Mouse (Mus musculus): ENCODE measurements around the gene Fbxw11. TPM values are rescaled to one million over a fixed set of nuclear protein-coding genes. Genes with fewer than 3 reads are reported as not detected.
A peak's percentile ranks its signal among the peaks of the same experiment; 100 is the strongest.
"Not testable (repeated sequence)": the region's sequence is repeated elsewhere in the genome, so short reads cannot be mapped to it uniquely, and the experiment has no call there.

Gene Fbxw11
- polyA plus RNA-seq, 1 experiment from 2014 or later, result 65.1 TPM

- 96% methylated on average over 29 of the region's 29 CpGs for WGBS
- no peak for ATAC-seq (ENCODE audit: insufficient number of reproducible peaks, low FRiP score, low TSS enrichment, low read depth)
These were observed 28.1 kb upstream of the Fbxw11 start for GRCm38 (mm10) chr11:32614463-32614862.

GRCm38 (mm10) chr11:32615561-32615960 is 27.0 kb upstream of the Fbxw11 start:
- H3K36me3 ChIP-seq, result no peaks in the 10 kb centered on the region
- no peaks in the 10 kb centered on the region for H3K27me3 ChIP-seq
- no peak for ATAC-seq (ENCODE audit: insufficient number of reproducible peaks, low FRiP score, low TSS enrichment, low read depth)
- no peak overlapping the region for H3K4me3 ChIP-seq (replicated peaks)
- peaks cover 19% of the 10 kb centered on the region for H3K4me1 ChIP-seq
- 14% methylated on average over 11 of the region's 11 CpGs for WGBS
- no peak overlapping the region for H3K27ac ChIP-seq (replicated peaks)
- no peak overlapping the region for H3K9ac ChIP-seq
- no peak overlapping the region for H3K4me2 ChIP-seq (replicated peaks)
- no peaks in the 10 kb centered on the region for H3K9me3 ChIP-seq (replicated peaks)

More at GRCm38 (mm10) chr11:32614463-32614862, 28.1 kb upstream of the Fbxw11 start:
- Histone ChIP-seq H3K27me3 (no peaks in the 10 kb centered on the region), H3K9me3 (replicated peaks) (no peaks in the 10 kb centered on the region), H3K9ac (no peak overlapping the region), H3K27ac (replicated peaks) (no peak overlapping the region), H3K36me3 (no peaks in the 10 kb centered on the region), H3K4me2 (replicated peaks) (no peak overlapping the region), H3K4me1 (peaks cover 15% of the 10 kb centered on the region), H3K4me3 (replicated peaks) (no peak overlapping the region)

DNA sequence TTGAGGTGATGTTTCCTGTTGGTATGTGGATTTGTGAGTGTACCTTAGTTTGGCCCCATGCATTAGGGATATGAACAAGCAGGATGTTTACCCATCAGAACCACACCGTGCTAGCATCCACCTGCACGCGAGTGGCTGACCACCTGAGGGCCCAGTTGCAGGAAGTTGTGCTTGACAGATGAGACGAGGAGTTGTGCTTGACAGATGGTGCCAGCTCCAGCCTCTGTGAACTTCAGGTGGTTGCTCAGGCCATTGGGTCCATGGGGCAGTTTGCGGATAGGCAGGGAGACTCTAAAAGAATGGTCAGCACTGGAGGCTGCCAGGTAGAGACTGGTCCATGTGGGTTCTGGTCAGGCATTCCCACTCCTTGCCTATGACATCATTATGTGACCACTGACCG is 26.4 kb upstream of the Fbxw11 start:
- no peak overlapping the region for H3K27ac ChIP-seq (replicated peaks)
- H3K9me3 ChIP-seq (replicated peaks), result no peaks in the 10 kb centered on the region
- H3K4me2 ChIP-seq (replicated peaks), result no peak overlapping the region
- no peaks in the 10 kb centered on the region for H3K27me3 ChIP-seq
- 69% methylated on average over 6 of the region's 6 CpGs for WGBS
- H3K36me3 ChIP-seq, result no peaks in the 10 kb centered on the region
- no peak overlapping the region for H3K9ac ChIP-seq
- H3K4me3 ChIP-seq (replicated peaks), result no peak overlapping the region
- ATAC-seq (ENCODE audit: insufficient number of reproducible peaks, low FRiP score, low TSS enrichment, low read depth), result no peak
- peaks cover 19% of the 10 kb centered on the region for H3K4me1 ChIP-seq

DNA sequence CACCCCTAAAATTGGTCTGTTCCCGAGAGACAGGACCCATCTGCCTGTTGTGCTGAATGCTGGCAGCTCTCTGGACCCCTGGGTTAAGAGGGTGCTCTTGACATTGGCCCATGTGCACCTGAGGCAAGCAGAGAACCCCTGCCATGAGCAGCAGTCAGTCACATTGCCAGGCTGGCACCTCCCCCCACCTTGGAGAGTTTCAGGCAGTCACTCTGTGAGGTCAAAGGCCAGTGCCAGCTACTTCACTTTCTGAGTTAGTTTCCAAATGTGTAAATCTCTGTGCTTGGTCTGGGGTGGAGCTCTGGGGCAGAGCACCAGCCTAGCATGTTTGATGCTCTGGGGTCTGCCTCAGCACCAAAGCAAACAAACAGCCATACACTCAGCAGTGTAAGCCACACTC is 24.5 kb upstream of the Fbxw11 start:
- Histone ChIP-seq H3K27me3 (no peaks in the 10 kb centered on the region), H3K27ac (replicated peaks) (no peak overlapping the region), H3K4me1 (peaks cover 19% of the 10 kb centered on the region), H3K36me3 (no peaks in the 10 kb centered on the region), H3K4me3 (replicated peaks) (no peak overlapping the region), H3K9ac (no peak overlapping the region), H3K9me3 (replicated peaks) (no peaks in the 10 kb centered on the region), H3K4me2 (replicated peaks) (no peak overlapping the region)
- WGBS, result 81% methylated on average over 1 of the region's 1 CpGs
- ATAC-seq (ENCODE audit: insufficient number of reproducible peaks, low FRiP score, low TSS enrichment, low read depth), result no peak

GRCm38 (mm10) chr11:32618641-32619040 is 23.9 kb upstream of the Fbxw11 start:
- not testable (repeated sequence) for H3K4me2 ChIP-seq (replicated peaks); H3K36me3 ChIP-seq; H3K27ac ChIP-seq (replicated peaks); H3K27me3 ChIP-seq; H3K9ac ChIP-seq; H3K9me3 ChIP-seq (replicated peaks); ATAC-seq (ENCODE audit: insufficient number of reproducible peaks, low FRiP score, low TSS enrichment, low read depth); H3K4me3 ChIP-seq (replicated peaks)
- peaks cover 22% of the 10 kb centered on the region for H3K4me1 ChIP-seq
- WGBS, result 85% methylated on average over 5 of the region's 5 CpGs

- no peaks in the 10 kb centered on the region for H3K36me3 ChIP-seq
- H3K4me2 ChIP-seq (replicated peaks), result no peak overlapping the region
- no peaks in the 10 kb centered on the region for H3K27me3 ChIP-seq
- 0 out of 2 replicates have a peak overlapping the region, but pooled peaks have one; percentile 49 for H3K27ac ChIP-seq (replicated peaks)
- WGBS, result 26% methylated on average over 8 of the region's 8 CpGs
- ATAC-seq (ENCODE audit: insufficient number of reproducible peaks, low FRiP score, low TSS enrichment, low read depth), result peak; percentile 64; the same call in 1 of the 2 replicates
- no peak overlapping the region for H3K4me3 ChIP-seq (replicated peaks)
- H3K4me1 ChIP-seq, result peaks cover 22% of the 10 kb centered on the region
- no peak overlapping the region for H3K9ac ChIP-seq
- H3K9me3 ChIP-seq (replicated peaks), result no peaks in the 10 kb centered on the region
These were observed 23.2 kb upstream of the Fbxw11 start for GRCm38 (mm10) chr11:32619257-32619816.

DNA sequence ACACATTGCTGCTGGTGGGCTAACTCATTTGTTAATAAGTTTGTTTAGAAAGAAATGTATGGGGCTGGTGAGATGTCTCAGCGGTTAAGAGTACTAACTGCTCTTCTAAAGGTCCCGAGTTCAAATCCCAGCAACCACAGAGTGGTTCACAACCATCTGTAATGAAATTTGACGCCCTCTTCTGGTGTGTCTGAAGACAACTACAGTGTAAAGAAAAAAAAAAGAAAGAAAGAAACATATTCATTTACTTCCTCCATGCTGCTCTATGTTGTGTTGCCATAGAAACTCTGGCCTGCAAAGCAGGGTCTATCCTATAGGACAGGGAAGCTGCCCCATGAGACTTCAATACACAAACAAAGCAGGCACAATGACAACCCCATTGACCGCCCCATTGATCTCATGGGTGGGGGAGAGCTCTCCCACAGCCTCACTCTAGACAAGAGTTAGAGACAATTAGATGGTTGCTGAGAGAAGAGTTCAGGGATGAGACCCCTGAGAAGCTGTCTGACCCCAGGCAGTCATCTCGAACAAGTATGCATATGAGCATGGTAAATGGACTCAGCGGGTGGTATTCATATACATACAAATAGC is 22.6 kb upstream of the Fbxw11 start:
- Histone ChIP-seq H3K9me3 (replicated peaks) (no peaks in the 10 kb centered on the region), H3K9ac (no peak overlapping the region), H3K36me3 (no peaks in the 10 kb centered on the region), H3K27ac (replicated peaks) (no peak overlapping the region), H3K27me3 (no peaks in the 10 kb centered on the region), H3K4me2 (replicated peaks) (no peak overlapping the region), H3K4me3 (replicated peaks) (no peak overlapping the region), H3K4me1 (peaks cover 22% of the 10 kb centered on the region)
- 85% methylated on average over 6 of the region's 6 CpGs for WGBS
- no peak for ATAC-seq (ENCODE audit: insufficient number of reproducible peaks, low FRiP score, low TSS enrichment, low read depth)

DNA sequence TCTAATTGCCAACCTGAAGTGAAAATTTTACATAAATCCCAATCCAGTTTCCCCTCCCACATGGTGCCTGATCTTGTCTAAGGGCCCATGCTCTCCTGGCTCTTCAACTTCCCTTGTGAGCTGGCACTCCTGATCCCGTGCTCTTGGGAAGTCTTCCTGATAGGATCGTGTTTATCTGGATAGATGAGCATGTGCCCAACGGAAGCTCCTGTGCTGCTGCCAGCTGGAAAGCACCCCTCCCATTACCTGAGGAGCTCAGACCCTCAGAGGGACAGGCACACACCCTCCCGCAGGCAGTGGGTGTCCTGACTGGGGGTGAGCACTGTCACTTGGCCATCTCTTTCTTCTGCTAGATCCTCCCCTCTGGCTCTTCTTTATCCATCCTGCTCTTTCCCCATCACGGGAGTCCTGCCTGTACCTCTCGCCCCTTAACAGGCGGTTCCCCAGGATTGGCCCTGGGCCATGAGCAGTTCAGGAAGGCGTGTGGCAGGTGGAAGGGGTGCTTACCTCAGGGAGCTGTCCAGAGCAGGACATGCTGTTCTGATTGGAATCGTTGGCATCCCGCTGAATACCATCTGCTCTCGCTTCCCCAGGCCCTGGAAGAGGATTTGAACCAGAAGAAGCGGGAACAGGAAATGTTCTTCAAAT is 20.6 kb upstream of the Fbxw11 start:
- no peak overlapping the region for H3K27ac ChIP-seq (replicated peaks)
- 66% methylated on average over 12 of the region's 12 CpGs for WGBS
- no peak for ATAC-seq (ENCODE audit: insufficient number of reproducible peaks, low FRiP score, low TSS enrichment, low read depth)
- H3K36me3 ChIP-seq, result no peaks in the 10 kb centered on the region
- no peak overlapping the region for H3K4me2 ChIP-seq (replicated peaks)
- no peak overlapping the region for H3K9ac ChIP-seq
- H3K27me3 ChIP-seq, result no peaks in the 10 kb centered on the region
- no peaks in the 10 kb centered on the region for H3K9me3 ChIP-seq (replicated peaks)
- no peak overlapping the region for H3K4me3 ChIP-seq (replicated peaks)
- peaks cover 14% of the 10 kb centered on the region for H3K4me1 ChIP-seq

DNA sequence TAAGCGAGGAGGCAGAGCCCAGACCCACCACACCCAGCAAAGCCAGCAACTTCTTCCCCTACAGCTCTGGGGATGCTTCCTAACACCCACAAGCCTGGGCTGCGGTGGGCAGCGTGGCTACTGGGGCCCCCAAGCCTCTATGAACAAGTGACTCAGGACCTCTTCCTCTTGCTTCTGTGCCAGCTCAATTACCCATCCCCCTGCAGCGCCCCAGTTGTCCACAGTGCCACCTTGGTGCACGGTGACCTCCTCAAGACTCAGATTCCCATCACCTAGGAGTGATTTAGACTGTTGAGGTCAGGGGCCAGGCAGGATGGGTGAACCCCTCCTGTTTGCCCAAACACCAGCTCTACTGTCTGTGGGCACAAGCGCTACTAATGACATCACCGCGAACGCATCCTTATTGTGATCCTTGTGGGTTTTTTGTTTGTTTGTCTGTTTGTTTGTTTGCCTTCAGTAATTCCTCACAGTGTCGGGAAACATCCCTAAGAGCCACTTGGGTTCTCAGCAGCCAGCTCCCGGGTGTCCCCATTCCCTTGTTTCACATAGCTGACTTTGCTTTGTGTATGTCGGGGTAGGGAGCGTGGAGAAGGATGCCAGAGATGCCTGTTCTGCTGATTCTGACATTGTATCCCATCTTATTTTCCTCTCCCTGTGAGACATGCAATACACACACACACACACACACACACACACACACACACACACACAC is 19.9 kb upstream of the Fbxw11 start:
- Histone ChIP-seq H3K27me3 (no peaks in the 10 kb centered on the region), H3K4me1 (peaks cover 14% of the 10 kb centered on the region), H3K9me3 (replicated peaks) (no peaks in the 10 kb centered on the region), H3K4me3 (replicated peaks) (no peak overlapping the region), H3K9ac (no peak overlapping the region), H3K27ac (replicated peaks) (no peak overlapping the region), H3K36me3 (no peaks in the 10 kb centered on the region), H3K4me2 (replicated peaks) (no peak overlapping the region)
- 83% methylated on average over 13 of the region's 13 CpGs for WGBS
- ATAC-seq (ENCODE audit: insufficient number of reproducible peaks, low FRiP score, low TSS enrichment, low read depth), result no peak

DNA sequence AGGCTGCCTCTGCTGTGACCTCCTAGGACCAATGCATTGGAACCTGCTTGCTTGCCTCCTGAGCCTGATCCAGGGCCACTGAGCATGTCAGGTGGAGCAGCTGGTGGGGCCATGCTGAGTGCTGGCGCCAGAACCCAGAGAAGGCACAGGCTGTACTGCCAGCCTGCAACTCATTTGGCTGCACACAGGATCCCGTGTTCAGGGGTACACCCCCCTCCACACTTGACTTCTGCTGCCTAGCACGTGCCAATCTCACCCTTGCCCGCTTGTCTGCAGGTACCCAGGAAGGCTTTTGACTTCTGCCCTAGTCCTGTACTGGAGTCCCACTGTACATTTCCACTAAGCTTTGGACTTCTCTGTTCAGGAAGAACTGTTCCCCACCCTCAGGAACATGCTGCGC is 19.3 kb upstream of the Fbxw11 start:
- Histone ChIP-seq H3K4me1 (peaks cover 14% of the 10 kb centered on the region), H3K36me3 (no peaks in the 10 kb centered on the region), H3K4me2 (replicated peaks) (no peak overlapping the region), H3K27ac (replicated peaks) (no peak overlapping the region), H3K27me3 (no peaks in the 10 kb centered on the region), H3K4me3 (replicated peaks) (no peak overlapping the region), H3K9me3 (replicated peaks) (no peaks in the 10 kb centered on the region), H3K9ac (no peak overlapping the region)
- 64% methylated on average over 5 of the region's 5 CpGs for WGBS
- ATAC-seq (ENCODE audit: insufficient number of reproducible peaks, low FRiP score, low TSS enrichment, low read depth), result no peak

GRCm38 (mm10) chr11:32623912-32624311 is 18.6 kb upstream of the Fbxw11 start:
- Histone ChIP-seq H3K9me3 (replicated peaks) (no peaks in the 10 kb centered on the region), H3K9ac (no peak overlapping the region), H3K27ac (replicated peaks) (no peak overlapping the region), H3K4me3 (replicated peaks) (no peak overlapping the region), H3K27me3 (no peaks in the 10 kb centered on the region), H3K4me1 (peaks cover 12% of the 10 kb centered on the region), H3K4me2 (replicated peaks) (no peak overlapping the region), H3K36me3 (no peaks in the 10 kb centered on the region)
- WGBS, result 88% methylated on average over 6 of the region's 6 CpGs
- no peak for ATAC-seq (ENCODE audit: insufficient number of reproducible peaks, low FRiP score, low TSS enrichment, low read depth)

Data from embryonic facial prominence, embryonic 15.5 days (tissue).